Mouse (Mus musculus): ENCODE data around the gene Snu13.

DNA sequence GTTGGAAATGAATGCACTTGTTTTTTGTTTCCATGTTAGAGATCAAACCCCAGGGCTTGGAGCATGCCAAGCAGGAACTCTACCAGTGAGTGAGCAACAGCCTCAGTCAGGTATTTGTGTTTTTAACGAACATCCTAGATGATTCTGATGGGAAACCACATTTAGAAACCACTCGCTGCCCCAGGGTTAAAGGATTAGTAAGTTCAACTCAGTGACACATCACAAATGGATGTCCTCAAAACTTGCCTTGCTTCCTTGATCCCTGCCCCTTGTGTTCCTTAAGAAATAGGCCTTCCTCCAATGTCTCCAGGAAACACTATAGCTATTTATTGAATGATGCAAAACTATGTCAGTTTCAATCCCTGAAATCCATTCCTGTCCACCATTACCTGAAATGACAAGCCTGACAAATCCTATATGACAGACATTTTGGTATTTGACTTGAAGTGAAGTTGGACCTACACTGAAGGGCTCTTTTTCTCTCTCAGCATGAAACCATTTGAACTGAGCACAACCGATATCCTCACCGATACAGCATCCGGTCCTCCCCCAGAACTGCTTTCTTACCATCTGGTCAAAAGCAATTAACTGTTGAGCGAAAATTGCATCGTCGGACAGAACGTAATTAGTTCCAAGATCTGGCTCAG lies 32.5 kb downstream of the Snu13 start:
- TF ChIP-seq EP300 (optimal IDR thresholded peaks at IDR 0.05): no peak
- no peak for TF ChIP-seq CTCF (IDR thresholded peaks at IDR 0.05; ENCODE audit: low read depth)

All from stomach, postnatal 0 days (tissue).